Mouse (Mus musculus): Measurements from ENCODE around the gene Kif1b.
"Not testable (repeated sequence)": the region's sequence is repeated elsewhere in the genome, so short reads cannot be mapped to it uniquely, and the experiment has no call there.

The Kif1b gene

GRCm38 (mm10) chr4:149170394-149170931 is 137.0 kb downstream of the Kif1b start:
- no peak for DNase-seq (ENCODE audit: low read depth)

GRCm38 (mm10) chr4:149169926-149170325 is 137.6 kb downstream of the Kif1b start:
- DNase-seq (ENCODE audit: low read depth) = not testable (repeated sequence)

GRCm38 (mm10) chr4:149168016-149168415 is 139.5 kb downstream of the Kif1b start:
- DNase-seq (ENCODE audit: low read depth) = no peak

GRCm38 (mm10) chr4:149166957-149167611 is 140.4 kb downstream of the Kif1b start:
- no peak for DNase-seq (ENCODE audit: low read depth)

- peak; percentile 90 for DNase-seq (ENCODE audit: low read depth)
Measured at GRCm38 (mm10) chr4:149166215-149166946, 141.1 kb downstream of the Kif1b start, which contains the start of gene Pgd. Gene Pgd (minus strand): TSS chr4:149166771.

GRCm38 (mm10) chr4:149164150-149164549 is 143.3 kb downstream of the Kif1b start:
- no peak for DNase-seq (ENCODE audit: low read depth)

GRCm38 (mm10) chr4:149163196-149163595 is 144.3 kb downstream of the Kif1b start:
- no peak for DNase-seq (ENCODE audit: low read depth)

GRCm38 (mm10) chr4:149161166-149161565 is 146.3 kb downstream of the Kif1b start:
- no peak for DNase-seq (ENCODE audit: low read depth)

- no peak for DNase-seq (ENCODE audit: low read depth)
Measured at GRCm38 (mm10) chr4:149159891-149160290, 147.6 kb downstream of the Kif1b start.

GRCm38 (mm10) chr4:149159203-149159602 is 148.3 kb downstream of the Kif1b start:
- DNase-seq (ENCODE audit: low read depth) = no peak

- DNase-seq (ENCODE audit: low read depth) = no peak
Measured at GRCm38 (mm10) chr4:149157415-149157973, 150.0 kb downstream of the Kif1b start.

- no peak for DNase-seq (ENCODE audit: low read depth)
Measured at GRCm38 (mm10) chr4:149155711-149156110, 151.8 kb downstream of the Kif1b start.

GRCm38 (mm10) chr4:149154859-149155258 is 152.6 kb downstream of the Kif1b start:
- no peak for DNase-seq (ENCODE audit: low read depth)

- no peak for DNase-seq (ENCODE audit: low read depth)
Measured at GRCm38 (mm10) chr4:149150721-149151120, 156.8 kb downstream of the Kif1b start.

GRCm38 (mm10) chr4:149150256-149150655 is 157.2 kb downstream of the Kif1b start:
- no peak for DNase-seq (ENCODE audit: low read depth)

GRCm38 (mm10) chr4:149149611-149150010 is 157.9 kb downstream of the Kif1b start:
- no peak for DNase-seq (ENCODE audit: low read depth)

- DNase-seq (ENCODE audit: low read depth) = no peak
Measured at GRCm38 (mm10) chr4:149149196-149149595, 158.3 kb downstream of the Kif1b start.

GRCm38 (mm10) chr4:149148084-149148483 is 159.4 kb downstream of the Kif1b start:
- DNase-seq (ENCODE audit: low read depth) = no peak

- no peak for DNase-seq (ENCODE audit: low read depth)
Measured at GRCm38 (mm10) chr4:149147528-149147927, 160.0 kb downstream of the Kif1b start.

- no peak for DNase-seq (ENCODE audit: low read depth)
Measured at GRCm38 (mm10) chr4:149145151-149145550, 162.3 kb downstream of the Kif1b start.

- DNase-seq (ENCODE audit: low read depth) = peak; percentile 57
Measured at GRCm38 (mm10) chr4:149144459-149144858, 163.0 kb downstream of the Kif1b start.

- no peak for DNase-seq (ENCODE audit: low read depth)
Measured at GRCm38 (mm10) chr4:149143594-149143993, 163.9 kb downstream of the Kif1b start.

- DNase-seq (ENCODE audit: low read depth) = no peak
Measured at GRCm38 (mm10) chr4:149138515-149138914, 169.0 kb downstream of the Kif1b start.
